In the genomic region with DNA sequence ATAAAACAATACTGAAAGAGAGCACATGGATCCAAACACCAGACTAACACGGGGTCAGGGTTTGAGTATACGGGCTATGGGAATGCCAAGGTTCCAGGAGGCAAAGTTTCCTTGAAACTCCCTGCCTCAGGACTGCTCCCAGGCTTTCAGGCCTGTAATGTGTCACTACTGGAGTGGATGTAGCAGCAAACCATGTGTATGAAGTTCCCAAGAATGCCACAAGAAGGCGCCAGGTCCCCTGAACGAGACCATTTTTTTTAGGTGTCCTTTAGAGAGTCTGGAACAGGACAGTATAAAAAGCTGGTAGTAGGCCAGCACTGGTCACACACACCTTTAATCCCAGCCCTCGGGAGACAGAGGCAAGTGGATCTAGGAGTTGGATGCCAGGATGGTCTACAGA, we compare ENCODE assay signal across 24 mouse cellular contexts. TPM values are rescaled to one million over a fixed set of nuclear protein-coding genes. Genes with fewer than 3 reads are reported as not detected.
DNase-seq lines count a peak whose midpoint lies in the region; TF ChIP-seq lines count a peak whose summit lies in the region.
"Had no signal": no experiment of that assay in that cellular context is flagged by ENCODE, and none has a peak within 500 bp of the region (broad histone marks: within the 10 kb centered on the region; RNA-seq: fewer than 3 reads in every experiment).

No protein-coding gene starts in this region.

- peak; percentile 73 for DNase-seq in adrenal gland, postnatal 14 days
- no peak for DNase-seq in adrenal gland, adult 8-10 months
- DNase-seq in layer of hippocampus, adult 2 months (ENCODE audit: low spot score in 2 of 2) = no peak
- no peak for DNase-seq in layer of hippocampus, adult 11-12 months (ENCODE audit: low spot score)
- peak; percentile 59 for DNase-seq in 416B (ENCODE audit: low read depth)
- peak; percentile 15 for DNase-seq in brain, embryonic 14.5 days (ENCODE audit: low read depth)
- DNase-seq in heart, adult 9 months (ENCODE audit: low spot score in 2 of 2) = no peak
- no peak for DNase-seq in spleen, postnatal 4 days (ENCODE audit: low spot score in 2 of 2)
- DNase-seq: adrenal gland, postnatal 25 days; cerebellum, adult 11-12 months; gastrocnemius, postnatal 36 days; heart, postnatal 14 days had no signal

- no peak for TF ChIP-seq POLR2A in brain, embryonic 14.5 days (IDR thresholded peaks at IDR 0.05; ENCODE audit: borderline replicate concordance, extremely low read depth, insufficient read depth, insufficient read length, poor library complexity, severe bottlenecking)

- H3K27ac ChIP-seq in layer of hippocampus, adult 2 months = no peak overlapping the region
- H3K27ac ChIP-seq: embryonic facial prominence, embryonic 13.5 days; forebrain, embryonic 15.5 days; hindbrain, embryonic 13.5 days; limb, embryonic 10.5 days; lung, embryonic 15.5 days; midbrain, embryonic 15.5 days; neural tube, embryonic 15.5 days; stomach, embryonic 15.5 days had no signal

- no peak overlapping the region for H3K4me3 ChIP-seq in layer of hippocampus, adult 2 months
- H3K4me3 ChIP-seq: embryonic facial prominence, embryonic 13.5 days; forebrain, embryonic 15.5 days; heart, embryonic 12.5 days; hindbrain, embryonic 13.5 days; limb, embryonic 10.5 days; lung, embryonic 15.5 days; midbrain, embryonic 15.5 days; neural tube, embryonic 15.5 days; stomach, embryonic 15.5 days had no signal

- peak; percentile 32 for TF ChIP-seq CTCF in layer of hippocampus, adult 2 months (conservative IDR thresholded peaks at IDR 0.05)
- peak; percentile 17; the same call in 1 of the 2 replicates for TF ChIP-seq CTCF in brain, embryonic 14.5 days (IDR thresholded peaks at IDR 0.05; ENCODE audit: borderline replicate concordance, extremely low read depth, insufficient read depth, insufficient read length)

RNA-seq across cellular contexts. Expression of a gene that starts 6.3 kb away (rescaled TPM):
- 45.1 and 45.2 TPM in 2 replicates for total RNA-seq in adrenal gland, postnatal 14 days (2021)
- total RNA-seq in adrenal gland, adult 8-10 months (2022) = 100 to 1,000 TPM; 117 to 136 (median 124) TPM
- total RNA-seq in layer of hippocampus, adult 2 months (2021) = 1 to 10 TPM; 7.2 to 9.8 TPM
- 4.6 and 5.7 TPM in 2 replicates for polyA plus RNA-seq in brain, embryonic 14.5 days (2012; rRNA removed)

RNA-seq across cellular contexts. Expression of a gene that starts 36.0 kb away (rescaled TPM):
- total RNA-seq in adrenal gland, postnatal 14 days (2021) = 20.0 and 21.2 TPM in 2 replicates
- 10 to 100 TPM; 24.5 to 32.7 (median 28.9) TPM for total RNA-seq in adrenal gland, adult 8-10 months (2022)
- total RNA-seq in layer of hippocampus, adult 2 months (2021) = 10 to 100 TPM; 13.8 to 14.5 TPM
- polyA plus RNA-seq in brain, embryonic 14.5 days (2012; rRNA removed) = 111 and 132 TPM in 2 replicates

RNA-seq across cellular contexts. Expression of a gene that starts 36.3 kb away (rescaled TPM):
- 0.11 and 0.38 TPM in 2 replicates for total RNA-seq in adrenal gland, postnatal 14 days (2021)
- under 1 TPM; 0.06 to 0.15 (median 0.12) TPM for total RNA-seq in adrenal gland, adult 8-10 months (2022)
- 1 to 10 TPM in 1 of 2 experiments, under 1 TPM in 1; 0.83 to 1.0 TPM for total RNA-seq in layer of hippocampus, adult 2 months (2021)
- 54.9 and 73.0 TPM in 2 replicates for polyA plus RNA-seq in brain, embryonic 14.5 days (2012; rRNA removed)
- total RNA-seq: liver, adult 2 months had no signal
- polyA plus RNA-seq: CD4-positive, CD25-positive, alpha-beta regulatory T cell, adult 4 months; liver, adult 2 months; thymus, postnatal 0 days had no signal

RNA-seq across cellular contexts. Expression of a gene that starts 55.3 kb away (rescaled TPM):
- total RNA-seq in adrenal gland, postnatal 14 days (2021) = 42.6 and 46.6 TPM in 2 replicates
- 10 to 100 TPM; 24.2 to 51.9 (median 36.7) TPM for total RNA-seq in adrenal gland, adult 8-10 months (2022)
- total RNA-seq in layer of hippocampus, adult 2 months (2021) = 10 to 100 TPM; 33.5 to 37.2 TPM
- 38.6 and 39.4 TPM in 2 replicates for polyA plus RNA-seq in brain, embryonic 14.5 days (2012; rRNA removed)

RNA-seq across cellular contexts. Expression of a gene that starts 55.5 kb away (rescaled TPM):
- 9.7 and 12.0 TPM in 2 replicates for total RNA-seq in adrenal gland, postnatal 14 days (2021)
- total RNA-seq in adrenal gland, adult 8-10 months (2022) = 10 to 100 TPM; 10.1 to 20.4 (median 15.8) TPM
- 10 to 100 TPM; 77.0 to 77.6 TPM for total RNA-seq in layer of hippocampus, adult 2 months (2021)
- polyA plus RNA-seq in brain, embryonic 14.5 days (2012; rRNA removed) = 57.2 and 64.1 TPM in 2 replicates

Comparison
In these comparisons a context has a peak if more than half of its experiments do, and no peak if none do; other contexts are left out.
1. DNase-seq: peak in adrenal gland, postnatal 14 days (single experiment), 416B (single experiment) and brain, embryonic 14.5 days (single experiment); none in adrenal gland, adult 8-10 months (single experiment), layer of hippocampus, adult 2 months (0 of 2), layer of hippocampus, adult 11-12 months (single experiment), heart, adult 9 months (0 of 2) and spleen, postnatal 4 days (0 of 2).